Mouse (Mus musculus) kidney, embryonic 14.5 days (tissue): Measurements from ENCODE around the gene Taf1d. TPM values are rescaled to one million over a fixed set of nuclear protein-coding genes. Genes with fewer than 3 reads are reported as not detected.
A peak's percentile ranks its signal among the peaks of the same experiment; 100 is the strongest.

Experiments used
- ATAC-seq: fragments of 200-750 bp; cut with Nextera tagmentation; 2 replicates; pipeline ENCODE4 v1.8.0; 2017; ENCODE audit warnings: moderate number of reproducible peaks, mild to moderate bottlenecking, moderate TSS enrichment, moderate library complexity; ENCODE audit not compliant: low FRiP score, low TSS enrichment
- H3K27ac ChIP-seq: fragments of 300-500 bp; sonication (generic); 2 replicates; pipeline ENCODE4 v1.5.1; 2014; ENCODE audit warnings: low read depth, mild to moderate bottlenecking, low read length, moderate library complexity, mixed read lengths
- H3K27me3 ChIP-seq: fragments of 300-500 bp; sonication (generic); 2 replicates; pipeline ENCODE4 v1.6.1; 2014; ENCODE audit warnings: mild to moderate bottlenecking, low read length; ENCODE audit not compliant: control insufficient read depth, insufficient read depth
- H3K36me3 ChIP-seq: fragments of 300-500 bp; sonication (generic); 2 replicates; pipeline ENCODE4 v1.6.1; 2014; ENCODE audit warnings: low read length, mixed read lengths; ENCODE audit not compliant: control insufficient read depth, insufficient read depth
- H3K4me1 ChIP-seq: fragments of 300-500 bp; sonication (generic); 2 replicates; pipeline ENCODE4 v1.6.1; 2014; ENCODE audit warnings: low read length, mixed read lengths; ENCODE audit not compliant: control insufficient read depth, insufficient read depth
- H3K4me2 ChIP-seq: fragments of 300-500 bp; sonication (generic); replicated peaks from 2 replicates; pipeline ENCODE4 v1.6.1; 2014; ENCODE audit warnings: low read depth, mild to moderate bottlenecking, low read length
- H3K4me3 ChIP-seq: fragments of 300-500 bp; sonication (generic); 2 replicates; pipeline ENCODE4 v1.5.1; 2014; ENCODE audit warnings: mild to moderate bottlenecking, low read length
- H3K9ac ChIP-seq: fragments of 300-500 bp; sonication (generic); 2 replicates; pipeline ENCODE4 v1.6.1; 2014; ENCODE audit warnings: low read depth, mild to moderate bottlenecking, low read length, moderate library complexity
- H3K9me3 ChIP-seq: fragments of 300-500 bp; sonication (generic); 2 replicates; pipeline ENCODE4 v1.6.1; 2016; ENCODE audit warnings: low read length; ENCODE audit not compliant: control insufficient read depth
- WGBS: fragments of 180-500 bp; shearing (Covaris S2); extraction: QIAGEN DNeasy Blood & Tissue Kit; methylation state at CpG from one replicate; pipeline ENCODE4 v1.1.7; 2014; 5-methylcytosine and 5-hydroxymethylcytosine counted together
- microRNA-seq: library from miRNA; unstranded; fragments of <30 nt; microRNA quantifications from one replicate; pipeline ENCODE4, GENCODE M21; 2016
- polyA plus RNA-seq: library from polyadenylated mRNA; unstranded; fragments of >200 nt; fragmentation: Nextera tagmentation; extraction: Ambion mirVana; gene quantifications from 2 replicates; pipeline ENCODE4 v1.2.1, GENCODE M21; 2014

The Taf1d gene
- polyA plus RNA-seq, 1 experiment from 2014 or later = 101 TPM

DNA sequence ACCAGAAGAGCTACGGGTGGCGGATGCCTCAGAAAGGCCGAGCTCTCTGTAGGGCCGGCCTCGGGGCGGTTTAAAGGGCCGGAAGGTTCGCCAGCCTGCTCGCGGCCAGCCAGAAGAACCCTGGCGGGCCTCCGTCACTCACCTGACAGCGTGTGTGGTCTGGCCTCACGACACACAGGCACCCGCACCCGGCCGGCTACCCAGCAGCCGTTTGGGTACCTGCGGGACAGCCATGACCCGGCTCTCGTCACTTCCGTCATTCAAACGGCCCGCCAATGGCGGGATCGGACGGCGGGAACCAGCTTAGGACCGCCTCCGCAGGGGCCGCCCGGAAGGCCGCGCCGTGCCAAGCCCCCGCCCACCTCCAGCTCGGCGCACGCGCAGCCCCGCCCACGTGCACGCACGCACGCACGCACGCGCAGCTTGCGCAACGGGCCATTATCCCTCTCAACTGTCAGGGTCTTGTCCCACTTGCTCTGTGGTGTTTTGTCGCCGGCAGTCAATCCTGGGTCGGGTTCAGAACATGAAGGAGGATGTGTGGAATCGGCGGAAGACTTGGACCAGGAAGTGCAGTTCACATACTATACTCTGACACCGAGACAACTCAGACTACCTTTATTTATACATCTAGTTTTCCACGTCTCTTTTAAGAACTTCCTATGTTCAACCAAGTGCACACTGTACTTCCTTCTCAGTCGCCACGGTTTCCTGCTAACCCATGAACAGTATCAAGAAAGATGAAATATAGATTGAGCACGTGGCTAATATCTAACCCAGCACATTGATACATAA lies 51.7 kb downstream of the Taf1d start, which contains the start of gene Cep295:
Gene Cep295 (minus strand): TSS at position 305 of the 792 bp plus-strand sequence.
- peak; percentile 99 for ATAC-seq
- Histone ChIP-seq H3K4me2 (peak within 1 kb of the TSS; percentile 56), H3K4me1 (0 out of 2 replicates have a peak, but pooled peaks cover 6% of the 10 kb centered on the region), H3K9ac (peak within 1 kb of the TSS; percentile 85), H3K36me3 (peaks cover 8% of the 10 kb centered on the region; the same call in 1 of the 2 replicates), H3K27ac (peak within 1 kb of the TSS; percentile 81), H3K9me3 (no peaks in the 10 kb centered on the region), H3K4me3 (peak within 1 kb of the TSS; percentile 90), H3K27me3 (no peaks in the 10 kb centered on the region)
- 3% methylated on average over 60 of the region's 60 CpGs for WGBS

DNA sequence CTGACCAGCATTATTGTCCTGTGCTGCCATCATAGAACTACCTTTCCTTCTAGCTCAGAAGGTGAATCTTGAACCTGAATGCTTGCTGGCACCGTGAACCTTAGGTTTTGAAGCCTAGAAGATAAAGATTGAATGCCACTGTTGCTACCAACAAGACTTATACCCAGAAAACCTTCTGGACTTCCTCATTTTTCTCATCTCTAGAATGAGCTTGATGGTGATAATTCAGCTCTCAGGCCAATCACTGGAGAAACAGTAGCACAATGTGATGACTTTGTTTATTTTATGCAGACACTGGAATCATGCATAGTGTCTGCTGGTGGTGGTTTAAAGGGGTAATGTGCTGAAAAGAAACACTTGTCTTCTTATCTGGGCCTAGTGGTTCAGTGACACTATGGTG lies 58.8 kb downstream of the Taf1d start:
- Histone ChIP-seq H3K4me3 (no peak overlapping the region), H3K27ac (no peak overlapping the region), H3K9me3 (no peaks in the 10 kb centered on the region), H3K9ac (no peak overlapping the region), H3K27me3 (no peaks in the 10 kb centered on the region), H3K4me2 (no peak overlapping the region), H3K36me3 (no peaks in the 10 kb centered on the region), H3K4me1 (no peaks in the 10 kb centered on the region)
- 85% methylated on average over 1 of the region's 1 CpGs for WGBS
- no peak for ATAC-seq

DNA sequence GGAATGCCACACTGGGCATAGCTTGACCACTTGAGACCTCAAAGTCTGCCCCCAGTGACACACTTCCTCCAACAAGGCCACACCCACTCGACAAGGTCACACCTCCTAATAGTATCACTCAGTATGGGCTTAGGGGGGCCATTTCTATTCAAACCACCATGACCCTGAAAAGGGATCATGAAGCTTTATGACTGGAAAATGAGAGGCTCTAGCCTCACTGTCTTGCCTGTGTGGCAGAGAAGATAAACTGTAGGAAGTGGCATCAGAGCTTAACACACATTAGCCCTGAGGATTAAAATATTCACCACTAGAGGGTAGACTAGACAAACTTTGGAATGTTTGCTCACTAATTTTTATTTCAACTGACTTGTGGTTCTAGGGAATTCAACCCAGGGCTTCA lies 59.8 kb downstream of the Taf1d start:
- Histone ChIP-seq H3K27ac (no peak overlapping the region), H3K9me3 (no peaks in the 10 kb centered on the region), H3K27me3 (no peaks in the 10 kb centered on the region), H3K36me3 (no peaks in the 10 kb centered on the region), H3K4me3 (no peak overlapping the region), H3K9ac (no peak overlapping the region), H3K4me2 (no peak overlapping the region), H3K4me1 (no peaks in the 10 kb centered on the region)
- peak; percentile 56; the same call in 1 of the 2 replicates for ATAC-seq
- 93% methylated on average over 1 of the region's 1 CpGs for WGBS

DNA sequence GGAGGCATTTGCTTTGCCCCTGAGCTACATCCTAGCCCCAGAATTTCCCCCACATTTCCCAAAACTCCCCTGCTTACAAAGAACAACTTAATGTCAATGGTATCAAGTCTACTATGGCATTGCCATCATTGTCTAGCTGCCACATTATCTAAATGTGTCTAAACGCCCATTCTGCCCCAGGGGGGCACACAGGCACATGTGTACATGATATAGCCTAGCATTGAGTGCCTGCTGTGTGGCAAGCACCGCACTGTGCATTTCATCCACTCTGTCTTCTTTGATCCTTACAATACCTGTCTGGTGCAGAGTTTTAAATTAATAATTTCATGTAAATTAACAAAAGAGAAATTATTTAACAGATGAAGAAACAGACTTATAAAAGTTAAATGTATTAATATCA lies 60.2 kb downstream of the Taf1d start:
- Histone ChIP-seq H3K4me2 (no peak overlapping the region), H3K27me3 (no peaks in the 10 kb centered on the region), H3K4me1 (no peaks in the 10 kb centered on the region), H3K27ac (no peak overlapping the region), H3K4me3 (no peak overlapping the region), H3K9ac (no peak overlapping the region), H3K9me3 (no peaks in the 10 kb centered on the region), H3K36me3 (no peaks in the 10 kb centered on the region)
- no peak for ATAC-seq
- WGBS = 74% methylated on average over 2 of the region's 2 CpGs

Small RNA genes lying within 50 kb of the gene (microRNA-seq; reads per million reads assigned to microRNA genes)
- not detected for gene Gm49349
- not detected for gene mmu-mir-7650

Other genes starting within 250 kb of the Taf1d start
- not detected in 2 replicates for gene Hephl1, start 194.1 kb upstream of the Taf1d start, polyA plus RNA-seq
- gene Vstm5, start 67.2 kb upstream of the Taf1d start, polyA plus RNA-seq = 5.6 and 8.0 TPM in 2 replicates
- gene Med17, start 26.3 kb upstream of the Taf1d start, polyA plus RNA-seq = 32.4 and 40.2 TPM in 2 replicates
- gene 4931406C07Rik, start 234 bp downstream of the Taf1d start, polyA plus RNA-seq = 10.4 and 13.8 TPM in 2 replicates
- gene Cep295, start 51.6 kb downstream of the Taf1d start, polyA plus RNA-seq = 21.4 and 26.9 TPM in 2 replicates
- 7.0 and 24.0 TPM in 2 replicates for gene Smco4, start 187.2 kb downstream of the Taf1d start, polyA plus RNA-seq